ENCODE assay signal across 25 mouse cellular contexts in genomic region chr5:130046100-130046499, GRCm38 (mm10). TPM values are rescaled to one million over a fixed set of nuclear protein-coding genes. Genes with fewer than 3 reads are reported as not detected.
DNase-seq lines count a peak whose midpoint lies in the region; ATAC-seq and TF ChIP-seq lines count a peak whose summit lies in the region.
"Had no signal": no experiment of that assay in that cellular context is flagged by ENCODE, and none has a peak within 500 bp of the region (broad histone marks: within the 10 kb centered on the region; RNA-seq: fewer than 3 reads in every experiment).

No protein-coding gene starts in this region.

- H3K9ac ChIP-seq in heart, adult 2 months (ENCODE audit: low read depth, low read length): no peak overlapping the region
- H3K9ac ChIP-seq in neural tube, embryonic 15.5 days (replicated peaks): no peak overlapping the region
- H3K9ac ChIP-seq: embryonic facial prominence, embryonic 12.5 days; forebrain, embryonic 13.5 days; forebrain, embryonic 15.5 days had no signal

- peaks cover 17% of the 10 kb centered on the region for H3K4me1 ChIP-seq in heart, adult 2 months (ENCODE audit: control insufficient read depth, insufficient read depth, low read length)
- 0 out of 2 replicates have a peak, but pooled peaks cover 7% of the 10 kb centered on the region for H3K4me1 ChIP-seq in heart, embryonic 10.5 days
- 0 out of 2 replicates have a peak, but pooled peaks cover 3% of the 10 kb centered on the region for H3K4me1 ChIP-seq in neural tube, embryonic 15.5 days
- H3K4me1 ChIP-seq: embryonic facial prominence, embryonic 12.5 days; forebrain, embryonic 13.5 days had no signal

- H3K27ac ChIP-seq in gastrocnemius, adult 2 months: peak overlapping the region; percentile 31; the same call in 1 of the 2 replicates
- 0 out of 2 replicates have a peak overlapping the region, but pooled peaks have one; percentile 20 for H3K27ac ChIP-seq in heart, adult 2 months
- no peak overlapping the region for H3K27ac ChIP-seq in heart, embryonic 10.5 days
- H3K27ac ChIP-seq in neural tube, embryonic 15.5 days (replicated peaks): no peak overlapping the region
- H3K27ac ChIP-seq: embryonic facial prominence, embryonic 10.5 days; embryonic facial prominence, embryonic 12.5 days; forebrain, embryonic 13.5 days; forebrain, embryonic 15.5 days had no signal

- intact Hi-C loops in gastrocnemius, adult 2 months (cut with DNase I): no loop called here
- intact Hi-C loops in heart, adult 2 months (cut with DNase I): no loop called here

- H3K79me2 ChIP-seq in heart, adult 2 months (replicated peaks; ENCODE audit: control insufficient read depth, insufficient read depth, low read length): no peaks in the 10 kb centered on the region

- H3K36me3 ChIP-seq in heart, adult 2 months (ENCODE audit: control insufficient read depth, insufficient read depth, low read length): peaks cover 6% of the 10 kb centered on the region; the same call in 1 of the 2 replicates
- H3K36me3 ChIP-seq in heart, embryonic 10.5 days: peaks cover 75% of the 10 kb centered on the region
- H3K36me3 ChIP-seq in neural tube, embryonic 15.5 days: peaks cover 70% of the 10 kb centered on the region

- no peak overlapping the region for H3K4me3 ChIP-seq in gastrocnemius, adult 2 months
- H3K4me3 ChIP-seq in heart, adult 2 months: no peak overlapping the region
- H3K4me3 ChIP-seq in heart, embryonic 10.5 days: no peak overlapping the region
- H3K4me3 ChIP-seq in neural tube, embryonic 15.5 days (replicated peaks): no peak overlapping the region
- H3K4me3 ChIP-seq: embryonic facial prominence, embryonic 10.5 days; embryonic facial prominence, embryonic 12.5 days; forebrain, embryonic 13.5 days; forebrain, embryonic 15.5 days had no signal

- no peak for TF ChIP-seq EP300 in heart, adult 2 months (IDR thresholded peaks at IDR 0.05; ENCODE audit: insufficient read depth, low read depth, low read length)

- H3K9me3 ChIP-seq in heart, embryonic 10.5 days: no peaks in the 10 kb centered on the region
- H3K9me3 ChIP-seq in neural tube, embryonic 15.5 days (replicated peaks): no peaks in the 10 kb centered on the region
- H3K9me3 ChIP-seq: embryonic facial prominence, embryonic 10.5 days; embryonic facial prominence, embryonic 12.5 days; forebrain, embryonic 13.5 days; forebrain, embryonic 15.5 days; G1E had no signal

- no peak for TF ChIP-seq CTCF in gastrocnemius, adult 2 months (IDR thresholded peaks at IDR 0.05)
- no peak for TF ChIP-seq CTCF in heart, adult 2 months (IDR thresholded peaks at IDR 0.05)

- TF ChIP-seq POLR2A in heart, adult 2 months (IDR thresholded peaks at IDR 0.05; ENCODE audit: insufficient read depth, low read depth, low read length): no peak

- 0 out of 2 replicates have a peak, but pooled peaks have one; percentile 19 for ATAC-seq in megakaryocyte-erythroid progenitor cell, adult 5-6 weeks (replicated peaks; ENCODE audit: low FRiP score, low TSS enrichment, poor library complexity, severe bottlenecking)
- ATAC-seq in neural tube, embryonic 15.5 days (ENCODE audit: low FRiP score): no peak
- ATAC-seq: activated CD4-positive, CD25-positive, alpha-beta regulatory T cell, adult 4 months; CD4-positive, CD25-positive, alpha-beta regulatory T cell, adult 4 months; forebrain, embryonic 13.5 days; forebrain, embryonic 15.5 days; Patski had no signal

- DNase-seq in gastrocnemius, adult 2 months: no peak
- DNase-seq in gastrocnemius, adult 18-20 months (ENCODE audit: low spot score): no peak
- DNase-seq in heart, adult 2 months: no peak
- no peak for DNase-seq in heart, embryonic 10.5 days (ENCODE audit: low spot score)
- peak; percentile 37 for DNase-seq in testis, postnatal 10 days (ENCODE audit: low spot score)
- DNase-seq in testis, postnatal 14 days (ENCODE audit: low spot score): no peak
- DNase-seq: adrenal gland, adult 8-10 months; adrenal gland, postnatal 25 days; B cell, adult 2 months; cerebellum, adult 11-12 months; cerebellum, adult 2 months; cerebellum, adult 9-10 months; cerebellum, postnatal 10 days; cerebellum, postnatal 25 days had no signal

- no peaks in the 10 kb centered on the region for H3K27me3 ChIP-seq in heart, adult 2 months (ENCODE audit: control insufficient read depth, insufficient read depth, low read length)
- H3K27me3 ChIP-seq in heart, embryonic 10.5 days (ENCODE audit: insufficient read depth, poor library complexity, severe bottlenecking): peaks cover 66% of the 10 kb centered on the region
- no peaks in the 10 kb centered on the region for H3K27me3 ChIP-seq in neural tube, embryonic 15.5 days (replicated peaks)
- H3K27me3 ChIP-seq: CH12.LX; embryonic facial prominence, embryonic 12.5 days; forebrain, embryonic 13.5 days; forebrain, embryonic 15.5 days; Patski had no signal

- no peak overlapping the region for H3K4me2 ChIP-seq in neural tube, embryonic 15.5 days
- H3K4me2 ChIP-seq: embryonic facial prominence, embryonic 12.5 days; forebrain, embryonic 13.5 days; forebrain, embryonic 15.5 days had no signal

- WGBS in heart, adult 2 months: 70% methylated on average over 7 of the region's 7 CpGs
- WGBS in heart, embryonic 10.5 days: 78% methylated on average over 7 of the region's 7 CpGs
- 93% methylated on average over 7 of the region's 7 CpGs for WGBS in neural tube, embryonic 15.5 days

RNA-seq across cellular contexts. Expression of gene Crcp, which starts 17.0 kb away (rescaled TPM):
- 10 to 100 TPM; 18.7 to 19.3 TPM for total RNA-seq in gastrocnemius, adult 2 months (2021)
- 10 to 100 TPM; 19.3 to 20.3 TPM for total RNA-seq in gastrocnemius, adult 18-20 months (2021)
- 10 to 100 TPM in 1 of 2 experiments, 1 to 10 TPM in 1; 9.3 to 11.2 TPM for total RNA-seq in heart, adult 2 months (2021)
- 9.5 and 10.3 TPM in 2 replicates for polyA plus RNA-seq in heart, adult 2 months (2012; rRNA removed)
- 33.1 and 39.9 TPM in 2 replicates for polyA plus RNA-seq in heart, embryonic 10.5 days (2016; fragmentation: Nextera tagmentation; extraction: Ambion mirVana)
- 33.3 and 58.9 TPM in 2 replicates for total RNA-seq in megakaryocyte-erythroid progenitor cell, adult 5-6 weeks (2014; fragmentation: Nextera tagmentation)
- total RNA-seq in megakaryocyte-erythroid progenitor cell, adult 5-6 weeks (2017): 43.5 and 120 TPM in 2 replicates
- polyA plus RNA-seq in neural tube, embryonic 15.5 days (2015; fragmentation: Nextera tagmentation; extraction: Ambion mirVana): 73.4 and 80.4 TPM in 2 replicates

RNA-seq across cellular contexts. Expression of gene Asl, which starts 17.1 kb away (rescaled TPM):
- 10 to 100 TPM in 1 of 2 experiments, 1 to 10 TPM in 1; 9.3 to 13.2 TPM for total RNA-seq in gastrocnemius, adult 2 months (2021)
- total RNA-seq in gastrocnemius, adult 18-20 months (2021): 10 to 100 TPM in 1 of 2 experiments, 1 to 10 TPM in 1; 8.8 to 12.4 TPM
- total RNA-seq in heart, adult 2 months (2021): 1 to 10 TPM; 3.2 to 4.6 TPM
- 5.9 and 6.5 TPM in 2 replicates for polyA plus RNA-seq in heart, adult 2 months (2012; rRNA removed)
- 25.1 and 35.9 TPM in 2 replicates for polyA plus RNA-seq in heart, embryonic 10.5 days (2016; fragmentation: Nextera tagmentation; extraction: Ambion mirVana)
- 13.7 and 19.9 TPM in 2 replicates for total RNA-seq in megakaryocyte-erythroid progenitor cell, adult 5-6 weeks (2014; fragmentation: Nextera tagmentation)
- 14.0 and 18.3 TPM in 2 replicates for total RNA-seq in megakaryocyte-erythroid progenitor cell, adult 5-6 weeks (2017)
- polyA plus RNA-seq in neural tube, embryonic 15.5 days (2015; fragmentation: Nextera tagmentation; extraction: Ambion mirVana): 38.7 and 46.2 TPM in 2 replicates

RNA-seq across cellular contexts. Expression of gene Tpst1, which starts 27.0 kb away (rescaled TPM):
- total RNA-seq in gastrocnemius, adult 2 months (2021): 1 to 10 TPM; 3.7 to 5.4 TPM
- total RNA-seq in gastrocnemius, adult 18-20 months (2021): 1 to 10 TPM; 3.3 to 4.1 TPM
- total RNA-seq in heart, adult 2 months (2021): 1 to 10 TPM; 7.4 to 9.4 TPM
- polyA plus RNA-seq in heart, adult 2 months (2012; rRNA removed): 10.1 and 12.6 TPM in 2 replicates
- polyA plus RNA-seq in heart, embryonic 10.5 days (2016; fragmentation: Nextera tagmentation; extraction: Ambion mirVana): 27.2 and 44.6 TPM in 2 replicates
- total RNA-seq in megakaryocyte-erythroid progenitor cell, adult 5-6 weeks (2014; fragmentation: Nextera tagmentation): 12.1 and 17.6 TPM in 2 replicates
- 4.8 and 7.9 TPM in 2 replicates for total RNA-seq in megakaryocyte-erythroid progenitor cell, adult 5-6 weeks (2017)
- 58.8 and 59.2 TPM in 2 replicates for polyA plus RNA-seq in neural tube, embryonic 15.5 days (2015; fragmentation: Nextera tagmentation; extraction: Ambion mirVana)
- polyA plus RNA-seq: G1E had no signal

RNA-seq across cellular contexts. Expression of gene Gusb, which starts 43.3 kb away (rescaled TPM):
- total RNA-seq in gastrocnemius, adult 2 months (2021): 1 to 10 TPM; 5.6 to 8.3 TPM
- 1 to 10 TPM; 7.4 to 8.1 TPM for total RNA-seq in gastrocnemius, adult 18-20 months (2021)
- total RNA-seq in heart, adult 2 months (2021): 10 to 100 TPM; 12.8 to 13.0 TPM
- polyA plus RNA-seq in heart, adult 2 months (2012; rRNA removed): 17.9 and 25.3 TPM in 2 replicates
- 47.3 and 56.8 TPM in 2 replicates for polyA plus RNA-seq in heart, embryonic 10.5 days (2016; fragmentation: Nextera tagmentation; extraction: Ambion mirVana)
- 62.0 and 80.6 TPM in 2 replicates for total RNA-seq in megakaryocyte-erythroid progenitor cell, adult 5-6 weeks (2014; fragmentation: Nextera tagmentation)
- 36.1 and 42.0 TPM in 2 replicates for total RNA-seq in megakaryocyte-erythroid progenitor cell, adult 5-6 weeks (2017)
- 37.8 and 45.4 TPM in 2 replicates for polyA plus RNA-seq in neural tube, embryonic 15.5 days (2015; fragmentation: Nextera tagmentation; extraction: Ambion mirVana)

Comparison
In these comparisons a context has a peak if more than half of its experiments do, and no peak if none do; other contexts are left out.
1. H3K27ac ChIP-seq: peak in gastrocnemius, adult 2 months (single experiment) and heart, adult 2 months (single experiment); none in heart, embryonic 10.5 days (single experiment) and neural tube, embryonic 15.5 days (single experiment).